Mouse (Mus musculus): ENCODE data around the gene 4930438A08Rik. TPM values are rescaled to one million over a fixed set of nuclear protein-coding genes. Genes with fewer than 3 reads are reported as not detected.
"Not testable (repeated sequence)": the region's sequence is repeated elsewhere in the genome, so short reads cannot be mapped to it uniquely, and the experiment has no call there.

Gene 4930438A08Rik
- total RNA-seq (2021), result not detected

DNA sequence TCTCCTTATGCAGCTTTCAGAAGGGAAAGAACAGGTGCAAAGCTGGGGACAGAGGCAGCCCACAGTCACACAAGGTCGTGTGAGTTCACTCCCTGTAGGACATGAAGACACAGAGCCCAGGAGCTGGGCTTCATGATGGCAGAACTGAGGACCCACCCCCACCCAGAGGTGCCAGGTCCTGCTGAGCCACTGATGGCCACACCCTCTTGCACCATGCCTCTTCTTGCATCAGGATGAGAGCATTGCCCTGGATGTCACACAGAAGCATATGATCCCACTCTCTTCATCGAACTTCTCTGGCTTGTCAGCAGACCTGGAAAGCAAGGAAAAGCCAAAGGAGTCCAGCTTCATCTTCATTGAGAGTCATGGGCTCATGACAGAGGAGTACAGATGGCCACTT is at the start of gene 4930438A08Rik:
Gene 4930438A08Rik (plus strand): TSS at position 228 of the 400 bp plus-strand sequence.
- intact Hi-C loops (cut with DNase I), result no loop called here
- no peak for DNase-seq

GRCm38 (mm10) chr11:58224872-58225271 is 49.7 kb upstream of the 4930438A08Rik start:
- not testable (repeated sequence) for DNase-seq
- intact Hi-C loops (cut with DNase I), result loop anchor here (1.0 to 5.0 kb wide), 2 partner anchors 46 to 273 kb away; no protein-coding TSS in a partner anchor

DNA sequence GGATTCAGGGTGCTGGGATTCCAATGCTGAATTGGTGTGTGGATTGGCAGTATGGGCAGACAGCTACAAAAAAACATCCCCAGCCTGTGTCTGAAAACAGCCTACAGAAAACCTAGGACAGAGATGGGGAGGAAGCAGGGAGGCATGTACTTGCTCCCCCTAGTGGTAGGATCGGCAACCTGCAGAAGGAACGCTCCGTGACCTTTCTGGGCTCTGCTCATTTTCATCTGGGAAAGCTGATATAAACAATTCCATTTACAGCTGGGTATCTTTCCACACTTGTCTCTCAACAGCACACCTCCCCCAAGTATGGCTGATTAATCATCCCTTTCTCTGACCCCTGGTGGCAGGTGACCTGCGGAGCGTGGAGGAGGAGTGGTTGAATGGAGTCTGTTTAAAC is 48.9 kb upstream of the 4930438A08Rik start:
- peak; percentile 86 to 90 for DNase-seq
- intact Hi-C loops (cut with DNase I), result loop anchor here (1.0 kb wide), 1 partner anchor 46 kb away; no protein-coding TSS in a partner anchor

DNA sequence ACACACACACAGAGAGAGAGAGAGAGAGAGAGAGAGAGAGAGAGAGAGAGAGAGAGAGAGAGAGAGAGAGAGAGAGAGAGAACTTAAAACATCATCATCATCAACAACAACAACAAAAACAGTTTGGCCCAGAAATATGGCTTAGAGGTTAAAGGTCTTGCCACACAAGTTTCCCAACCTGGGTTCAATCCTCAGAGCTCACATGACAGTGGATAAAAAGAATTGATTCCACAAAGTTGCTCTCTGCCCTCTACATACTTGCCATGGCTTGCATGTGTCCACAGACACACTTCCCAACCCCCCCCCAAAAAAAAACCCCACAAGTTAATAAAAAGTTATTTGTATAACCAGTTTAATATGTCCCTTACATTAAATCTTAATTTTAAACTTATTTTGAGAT is 48.2 kb upstream of the 4930438A08Rik start:
- no peak for DNase-seq
- intact Hi-C loops (cut with DNase I), result no loop called here

- intact Hi-C loops (cut with DNase I); DNase-seq: not testable (repeated sequence)
These were observed 46.6 kb upstream of the 4930438A08Rik start for GRCm38 (mm10) chr11:58228021-58228420.

- no peak for DNase-seq
- intact Hi-C loops (cut with DNase I), result no loop called here
These were observed 44.1 kb upstream of the 4930438A08Rik start for GRCm38 (mm10) chr11:58230396-58230910.

DNA sequence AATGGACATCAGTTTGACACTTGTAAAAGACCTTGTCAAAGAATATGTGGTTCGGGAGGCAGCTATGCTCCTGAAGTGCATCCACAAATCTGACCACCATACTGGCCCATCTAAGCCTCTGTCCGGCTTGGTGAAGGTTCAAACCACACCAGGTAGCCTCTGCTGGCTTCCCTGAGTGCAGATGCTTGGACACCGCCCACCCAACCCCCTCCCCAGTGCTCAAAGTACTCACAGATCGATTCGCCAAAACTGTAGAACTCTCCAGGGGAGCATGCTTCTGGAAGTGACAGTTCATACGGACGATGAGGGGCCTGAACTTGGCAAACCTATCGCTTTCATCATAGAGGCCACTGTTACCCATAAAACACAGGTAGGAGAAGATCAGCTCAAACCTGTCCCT is 43.4 kb upstream of the 4930438A08Rik start:
- no peak for DNase-seq
- intact Hi-C loops (cut with DNase I), result no loop called here

- intact Hi-C loops (cut with DNase I); DNase-seq: not testable (repeated sequence)
These were observed 40.0 kb upstream of the 4930438A08Rik start for GRCm38 (mm10) chr11:58234551-58234950.

DNA sequence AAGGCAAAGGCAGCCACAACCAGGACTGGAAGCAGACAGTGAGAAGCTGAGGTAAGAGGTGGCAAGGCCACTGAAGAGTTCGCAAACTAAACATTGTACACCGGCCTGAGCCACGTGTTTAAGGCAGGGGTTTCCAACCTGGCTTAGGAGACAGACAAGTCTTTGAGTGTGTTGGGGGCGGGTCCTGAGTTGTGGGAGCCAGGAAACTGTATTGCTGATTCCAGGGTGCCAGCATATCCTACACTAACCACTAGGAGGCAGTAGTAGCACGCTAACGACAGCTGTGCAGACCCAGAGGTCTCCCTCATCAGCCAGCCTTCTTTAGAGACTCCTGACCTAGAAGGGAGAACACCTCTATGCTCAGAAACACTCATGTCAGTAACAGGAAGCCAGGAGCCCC is 39.4 kb upstream of the 4930438A08Rik start:
- DNase-seq, result peak in 1 of 2 experiments; percentile 52
- intact Hi-C loops (cut with DNase I), result loop anchor here (5.0 kb wide), 1 partner anchor 352 kb away; no protein-coding TSS in a partner anchor

DNA sequence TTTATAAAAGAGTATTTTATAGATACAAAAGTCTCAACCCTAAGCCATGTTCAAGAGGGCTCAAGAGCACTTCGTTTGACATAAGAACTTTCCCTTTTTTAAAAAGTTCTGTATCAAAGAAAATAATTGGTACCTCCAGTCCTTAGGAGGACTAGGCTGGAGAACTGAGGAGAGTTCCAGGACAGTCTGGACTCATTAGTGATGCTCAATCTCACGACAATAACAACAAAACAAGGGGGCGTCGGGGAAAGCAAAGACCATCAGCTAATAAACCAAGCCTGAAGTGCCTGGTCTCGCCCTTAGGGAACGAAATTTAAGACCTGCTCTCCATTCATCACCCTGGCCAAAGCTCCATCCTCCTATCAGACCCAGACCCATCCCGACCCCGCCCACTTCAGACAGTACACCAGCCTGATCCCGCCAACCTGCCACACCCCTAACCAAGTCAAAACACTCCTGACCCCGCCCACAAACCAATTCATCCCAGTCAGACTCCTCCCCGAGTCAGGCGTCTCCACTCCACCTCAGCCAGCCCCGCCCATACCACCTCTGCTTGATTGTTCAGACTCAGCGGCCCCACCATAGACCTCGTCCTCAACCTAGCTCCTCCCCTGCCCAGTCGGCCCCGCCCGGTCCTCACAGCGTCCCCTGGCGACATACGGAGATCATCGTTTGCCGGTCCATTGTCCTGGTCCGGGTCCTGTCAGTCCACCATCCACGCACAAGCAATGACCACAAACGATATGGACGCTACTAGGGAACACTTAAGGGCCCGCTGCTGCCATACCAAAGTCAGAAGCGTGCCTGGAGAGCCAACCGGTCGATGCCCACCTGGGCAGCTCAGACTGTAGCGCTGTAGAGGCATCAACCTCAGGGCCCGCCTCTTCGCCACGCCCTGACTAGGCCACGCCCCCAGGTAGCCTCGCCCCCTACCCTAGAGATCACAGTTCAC is 35.5 kb upstream of the 4930438A08Rik start:
- intact Hi-C loops (cut with DNase I), result loop anchor here (5.0 kb wide), 1 partner anchor 348 kb away; no protein-coding TSS in a partner anchor
- DNase-seq, result peak; percentile 19 to 40

GRCm38 (mm10) chr11:58247294-58247693 is 27.3 kb upstream of the 4930438A08Rik start:
- intact Hi-C loops (cut with DNase I), result no loop called here

GRCm38 (mm10) chr11:58249203-58249981 is 25.2 kb upstream of the 4930438A08Rik start:
- intact Hi-C loops (cut with DNase I), result no loop called here
- no peak for DNase-seq

More at GRCm38 (mm10) chr11:58247294-58247693, 27.3 kb upstream of the 4930438A08Rik start:
- DNase-seq, result peak; percentile 29 to 48

DNA sequence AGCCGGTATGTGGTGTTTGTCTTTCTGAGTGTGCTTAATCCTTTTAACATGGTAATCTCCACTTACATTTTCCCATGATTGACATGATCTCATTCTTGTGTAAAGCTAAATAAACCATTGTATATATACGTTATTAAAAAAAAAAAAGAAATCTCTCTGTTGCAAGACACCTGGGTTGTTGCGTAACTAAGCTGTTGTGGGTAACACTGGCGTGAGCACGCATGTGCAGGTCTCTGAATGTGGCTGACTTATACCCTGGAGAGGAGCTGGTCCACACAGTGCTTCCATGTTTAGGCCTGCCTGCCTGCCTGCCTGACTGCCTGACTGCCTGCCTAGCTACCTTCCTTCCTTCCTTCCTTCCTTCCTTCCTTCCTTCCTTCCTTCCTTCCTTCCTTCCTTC is 24.0 kb upstream of the 4930438A08Rik start:
- intact Hi-C loops (cut with DNase I), result no loop called here
- no peak for DNase-seq

DNA sequence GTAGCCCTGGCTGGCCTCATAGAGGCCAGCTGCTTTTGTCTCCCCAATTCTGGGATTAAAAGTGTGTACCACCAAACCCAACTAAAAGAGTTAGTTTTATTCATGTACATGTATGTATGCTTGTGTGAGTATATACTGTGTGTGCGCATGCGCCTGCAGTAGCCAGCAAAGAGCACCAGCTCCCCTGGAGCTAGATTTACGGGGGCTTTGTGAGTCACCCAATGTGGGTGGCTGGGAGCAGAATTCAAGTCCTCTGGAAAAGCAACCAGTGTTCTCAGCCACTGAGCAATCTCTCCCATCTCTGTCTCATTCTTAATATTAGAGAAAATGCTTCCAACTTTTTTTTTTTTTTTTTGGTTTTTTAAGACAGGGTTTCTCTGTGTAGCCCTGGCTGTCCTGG is 20.2 kb upstream of the 4930438A08Rik start:
- intact Hi-C loops (cut with DNase I), result no loop called here
- DNase-seq, result no peak

GRCm38 (mm10) chr11:58257816-58258215 is 16.8 kb upstream of the 4930438A08Rik start:
- intact Hi-C loops (cut with DNase I), result no loop called here
- DNase-seq, result no peak

- DNase-seq, result no peak
- intact Hi-C loops (cut with DNase I), result no loop called here
These were observed 14.4 kb upstream of the 4930438A08Rik start for GRCm38 (mm10) chr11:58260156-58260555.

DNA sequence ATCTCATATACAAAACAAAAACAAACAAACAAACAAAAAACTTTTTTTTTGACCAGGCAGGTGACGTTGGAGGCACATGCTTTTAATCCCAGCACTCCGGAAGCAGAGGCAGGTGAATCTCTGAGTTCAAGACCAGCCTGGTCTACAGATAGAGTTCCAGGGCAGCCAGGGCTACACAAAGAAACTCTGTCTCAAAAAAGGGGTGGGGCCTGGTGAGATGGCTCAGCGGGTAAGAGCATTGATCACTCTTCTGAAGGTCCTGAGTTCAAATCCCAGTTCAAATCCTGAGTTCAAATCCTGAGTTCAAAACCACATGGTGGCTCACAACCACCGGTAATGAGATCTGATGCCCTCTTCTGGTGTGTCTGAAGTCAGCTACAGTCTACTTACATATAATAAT is 12.8 kb upstream of the 4930438A08Rik start:
- intact Hi-C loops (cut with DNase I), result no loop called here
- no peak for DNase-seq

- DNase-seq, result no peak
- intact Hi-C loops (cut with DNase I), result no loop called here
These were observed 12.3 kb upstream of the 4930438A08Rik start for GRCm38 (mm10) chr11:58262336-58262735.

DNA sequence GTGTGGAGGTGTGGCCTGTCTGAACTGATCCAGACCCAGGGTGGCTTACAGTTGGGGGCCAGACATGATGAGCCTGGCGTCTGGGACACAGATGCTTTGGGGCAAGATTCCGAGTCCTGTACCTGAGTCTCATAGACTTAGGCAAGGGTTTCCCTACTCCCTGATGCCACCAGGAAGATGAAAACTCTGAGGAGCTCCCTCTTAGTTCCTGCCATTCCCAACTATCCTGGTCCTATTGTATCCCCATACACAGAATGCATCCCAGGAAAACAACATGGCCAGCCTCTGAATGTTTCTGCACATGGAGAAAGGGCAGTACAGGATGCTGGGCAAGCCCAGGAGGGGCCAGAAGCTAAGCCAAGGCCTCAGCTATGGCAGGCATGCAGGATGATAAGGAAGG is 11.1 kb upstream of the 4930438A08Rik start:
- DNase-seq, result no peak
- intact Hi-C loops (cut with DNase I), result no loop called here

- DNase-seq, result no peak
- intact Hi-C loops (cut with DNase I), result no loop called here
These were observed 10.1 kb upstream of the 4930438A08Rik start for GRCm38 (mm10) chr11:58264546-58264945.

DNA sequence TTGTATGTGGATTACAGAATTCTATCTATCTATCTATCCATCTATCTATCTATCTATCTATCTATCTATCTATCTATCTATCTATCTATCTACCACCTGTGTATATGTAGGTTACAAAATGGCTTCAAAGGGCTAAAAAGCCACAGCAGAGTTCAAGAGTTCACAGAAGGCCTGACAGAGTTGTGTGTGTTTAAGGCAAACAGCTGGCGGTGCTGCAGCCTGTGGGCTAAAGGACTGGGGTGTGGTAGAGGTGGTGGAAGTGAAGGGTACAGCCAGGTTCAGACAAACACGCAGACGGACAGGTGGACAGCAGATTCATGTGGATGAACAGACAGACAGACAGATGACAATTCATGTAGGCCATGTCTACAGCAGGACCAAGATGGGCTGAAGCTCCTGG is 6.3 kb upstream of the 4930438A08Rik start:
- intact Hi-C loops (cut with DNase I), result no loop called here
- DNase-seq, result no peak
